Mouse (Mus musculus) central nervous system, embryonic 11.5 days (tissue): ENCODE results near the gene Olfr224. TPM values are rescaled to one million over a fixed set of nuclear protein-coding genes. Genes with fewer than 3 reads are reported as not detected.

ENCODE experiments used
- polyA plus RNA-seq: library from polyadenylated mRNA; depleted of rRNA; stranded (reverse); fragments of >200 nt; gene quantifications from 2 replicates; pipeline ENCODE4 v1.2.3, GENCODE M21; 2012; rRNA removed

The Olfr224 gene
- 0.05 TPM in 1 of 2 replicates, not detected in the other for polyA plus RNA-seq

GRCm38 (mm10) chr11:58570405-58570804 lies at the start of gene Olfr224:
Gene Olfr224, minus strand, starts transcription at chr11:58570553.

GRCm38 (mm10) chr11:58615975-58616374 lies 45.6 kb upstream of the Olfr224 start, which contains the start of gene 2210407C18Rik:
Gene 2210407C18Rik, minus strand, starts transcription at chr11:58616075.

DNA sequence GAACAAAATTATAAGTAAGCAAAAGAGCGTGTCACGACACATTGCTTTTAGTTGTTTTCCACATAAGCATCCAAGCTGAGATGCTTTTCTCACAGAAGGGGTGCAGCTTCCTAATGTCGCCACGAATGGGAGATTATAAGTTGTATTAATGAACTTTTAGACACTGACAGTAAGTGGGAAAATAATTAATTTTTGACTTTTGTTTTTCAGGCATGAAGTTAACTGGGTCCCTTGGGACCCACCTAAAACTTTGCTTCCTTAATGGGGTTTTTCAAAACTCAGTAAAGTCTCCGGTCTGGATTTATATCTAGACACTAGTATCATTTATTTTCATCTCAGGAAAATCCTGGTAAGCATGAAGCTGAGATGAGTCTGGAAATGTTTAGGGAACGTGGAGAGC lies 24.5 kb upstream of the Olfr224 start, which contains the start of gene Olfr324:
Gene Olfr324 (plus strand): TSS at position 301 of the 400 bp plus-strand sequence.

DNA sequence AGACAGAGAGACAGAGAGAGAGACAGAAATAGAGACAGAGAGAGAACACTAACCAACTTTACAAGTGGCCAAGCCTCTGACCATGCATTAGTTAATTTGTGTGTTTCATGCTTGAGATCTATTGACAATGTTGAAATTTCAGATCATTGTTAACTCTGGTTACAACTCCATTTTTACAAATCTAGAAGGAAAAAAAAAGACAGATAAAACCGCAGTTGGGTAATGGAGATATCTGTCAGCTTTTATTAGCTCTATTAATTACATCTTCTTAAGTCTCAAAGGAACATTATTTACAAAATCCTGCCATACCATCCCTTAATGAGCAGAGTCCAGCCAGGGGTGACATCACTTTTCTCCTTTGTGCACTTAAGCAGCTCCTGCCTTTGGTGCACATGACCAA lies 7.1 kb upstream of the Olfr224 start, which contains the start of gene Olfr325:
Gene Olfr325 (plus strand): TSS at position 301 of the 400 bp plus-strand sequence.

DNA sequence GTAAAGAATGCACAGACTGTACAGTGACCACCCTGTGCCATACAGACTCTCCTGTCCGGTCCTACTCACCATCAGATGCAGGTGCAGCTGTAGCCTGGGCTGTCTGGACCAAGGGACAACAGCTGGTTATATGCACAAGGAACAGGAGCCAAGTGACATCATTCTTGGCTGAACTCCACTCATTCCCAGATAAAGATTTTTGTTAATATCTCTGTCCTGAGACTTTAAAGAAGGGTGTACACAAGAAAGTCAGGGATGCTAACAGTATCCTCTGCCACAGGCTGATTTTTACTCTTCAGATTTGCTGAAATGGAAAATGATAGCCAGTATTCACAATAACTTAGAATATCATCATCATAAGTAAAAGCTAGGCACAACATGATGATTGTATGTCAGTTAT lies 14.8 kb downstream of the Olfr224 start, which contains the start of gene Olfr328:
Gene Olfr328 (minus strand): TSS at position 101 of the 400 bp plus-strand sequence.

DNA sequence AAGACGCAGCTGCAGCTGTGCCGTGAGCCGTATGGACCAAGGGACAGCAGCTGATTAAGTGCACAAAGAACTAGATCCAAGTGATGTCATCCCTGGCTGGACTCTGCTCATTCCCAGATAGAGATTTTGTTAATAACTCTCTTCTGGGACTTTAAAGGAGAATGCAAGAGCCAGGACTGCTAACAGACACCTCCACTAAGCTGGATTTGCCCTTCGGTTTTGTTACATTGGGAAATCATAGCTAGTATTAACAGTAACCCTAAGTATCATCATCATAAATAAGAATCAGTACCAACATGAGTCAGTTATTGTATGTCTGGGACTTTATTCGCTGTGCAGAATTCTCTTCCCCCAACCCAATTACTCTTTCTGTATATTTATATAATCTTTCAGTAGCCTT lies 24.0 kb downstream of the Olfr224 start, which contains the start of gene Olfr329-ps:
Gene Olfr329-ps (minus strand): TSS at position 101 of the 400 bp plus-strand sequence.

GRCm38 (mm10) chr11:58534736-58535135 lies 35.6 kb downstream of the Olfr224 start, which contains the start of gene Olfr330:
Gene Olfr330, minus strand, starts transcription at chr11:58534836.

Other genes starting within 250 kb of the Olfr224 start
- 19.6 and 29.3 TPM in 2 replicates for gene Zfp672, start 240.2 kb downstream of the Olfr224 start, polyA plus RNA-seq
- gene Sh3bp5l, start 239.8 kb downstream of the Olfr224 start, polyA plus RNA-seq, result 28.8 and 39.1 TPM in 2 replicates
- 0.06 and 0.30 TPM in 2 replicates for gene Lypd8, start 191.5 kb downstream of the Olfr224 start, polyA plus RNA-seq
- gene 1810065E05Rik, start 149.4 kb downstream of the Olfr224 start, polyA plus RNA-seq, result 0.08 and 0.14 TPM in 2 replicates
- not detected in 2 replicates for gene Gm12253, start 138.0 kb downstream of the Olfr224 start, polyA plus RNA-seq
- not detected in 2 replicates for gene Lypd9, start 117.6 kb downstream of the Olfr224 start, polyA plus RNA-seq
- not detected in 2 replicates for gene Olfr30, start 108.3 kb downstream of the Olfr224 start, polyA plus RNA-seq
- not detected in 2 replicates for gene Olfr332, start 78.0 kb downstream of the Olfr224 start, polyA plus RNA-seq
- gene Olfr331, start 68.0 kb downstream of the Olfr224 start, polyA plus RNA-seq, result not detected in 2 replicates
- not detected in 2 replicates for gene Olfr330, start 35.7 kb downstream of the Olfr224 start, polyA plus RNA-seq
- gene Olfr329-ps, start 24.1 kb downstream of the Olfr224 start, polyA plus RNA-seq, result not detected in 2 replicates
- gene Olfr328, start 14.9 kb downstream of the Olfr224 start, polyA plus RNA-seq, result 0.06 TPM in 1 of 2 replicates, not detected in the other
- gene Olfr325, start 7.2 kb upstream of the Olfr224 start, polyA plus RNA-seq, result not detected in 2 replicates
- gene Olfr324, start 24.6 kb upstream of the Olfr224 start, polyA plus RNA-seq, result 0.01 TPM in 1 of 2 replicates, not detected in the other
- gene 2210407C18Rik, start 45.5 kb upstream of the Olfr224 start, polyA plus RNA-seq, result not detected in 2 replicates
- not detected in 2 replicates for gene Olfr323, start 59.9 kb upstream of the Olfr224 start, polyA plus RNA-seq
- 0.92 and 1.0 TPM in 2 replicates for gene Trim58, start 69.9 kb upstream of the Olfr224 start, polyA plus RNA-seq
- gene Olfr322, start 88.2 kb upstream of the Olfr224 start, polyA plus RNA-seq, result 0.02 and 0.06 TPM in 2 replicates
- not detected in 2 replicates for gene Olfr320, start 110.5 kb upstream of the Olfr224 start, polyA plus RNA-seq
- not detected in 2 replicates for gene Olfr319, start 128.6 kb upstream of the Olfr224 start, polyA plus RNA-seq
- not detected in 2 replicates for gene Olfr318, start 153.5 kb upstream of the Olfr224 start, polyA plus RNA-seq
- gene Olfr317, start 168.7 kb upstream of the Olfr224 start, polyA plus RNA-seq, result 0.04 and 0.05 TPM in 2 replicates
- gene Olfr316, start 182.2 kb upstream of the Olfr224 start, polyA plus RNA-seq, result not detected in 2 replicates
- not detected in 2 replicates for gene Olfr315, start 202.6 kb upstream of the Olfr224 start, polyA plus RNA-seq
- gene Olfr314, start 212.4 kb upstream of the Olfr224 start, polyA plus RNA-seq, result not detected in 2 replicates
- gene Fam183b, start 231.4 kb upstream of the Olfr224 start, polyA plus RNA-seq, result 1.9 and 2.0 TPM in 2 replicates
- not detected in 2 replicates for gene Olfr313, start 244.4 kb upstream of the Olfr224 start, polyA plus RNA-seq